8 mouse cellular contexts compared by ENCODE assay signal in genomic region chr17:35697759-35698500, GRCm38 (mm10). TPM values are rescaled to one million over a fixed set of nuclear protein-coding genes. Genes with fewer than 3 reads are reported as not detected.
DNase-seq lines count a peak whose midpoint lies in the region; ATAC-seq lines count a peak whose summit lies in the region.

No protein-coding gene starts in this region.

- 0 out of 2 replicates have a peak, but pooled peaks have one; percentile 28 for ATAC-seq in heart, embryonic 11.5 days (replicated peaks; ENCODE audit: insufficient number of reproducible peaks, low FRiP score, low TSS enrichment)
- ATAC-seq in midbrain, embryonic 12.5 days (ENCODE audit: low FRiP score, low read depth): peak; percentile 72
- ATAC-seq in granulocyte monocyte progenitor cell, adult 5-6 weeks (replicated peaks; ENCODE audit: poor library complexity, severe bottlenecking): no peak

- 3% methylated on average over 16 of the region's 16 CpGs for WGBS in heart, embryonic 11.5 days (ENCODE audit: insufficient replicate concordance)
- WGBS in midbrain, embryonic 12.5 days: 1% methylated on average over 16 of the region's 16 CpGs

- no peaks in the 10 kb centered on the region; the same call in 1 of the 2 replicates for H3K9me3 ChIP-seq in heart, embryonic 11.5 days (replicated peaks; ENCODE audit: control insufficient read depth, low read length)
- H3K9me3 ChIP-seq in midbrain, embryonic 12.5 days: no peaks in the 10 kb centered on the region

- peak overlapping the region; percentile 55 for H3K4me2 ChIP-seq in heart, embryonic 11.5 days
- H3K4me2 ChIP-seq in midbrain, embryonic 12.5 days (replicated peaks): peak overlapping the region; percentile 84

- H3K27me3 ChIP-seq in heart, embryonic 11.5 days (ENCODE audit: control insufficient read depth, insufficient read depth, low read length): peaks cover 17% of the 10 kb centered on the region; the same call in 1 of the 2 replicates
- no peaks in the 10 kb centered on the region for H3K27me3 ChIP-seq in midbrain, embryonic 12.5 days

- peaks cover 35% of the 10 kb centered on the region for H3K4me1 ChIP-seq in heart, embryonic 11.5 days (ENCODE audit: control insufficient read depth, insufficient read depth, low read length)
- H3K4me1 ChIP-seq in midbrain, embryonic 12.5 days: peaks cover 47% of the 10 kb centered on the region

- H3K9ac ChIP-seq in heart, embryonic 11.5 days (ENCODE audit: low read depth, low read length): peak overlapping the region; percentile 56
- H3K9ac ChIP-seq in midbrain, embryonic 12.5 days (replicated peaks): peak overlapping the region; percentile 68

- H3K4me3 ChIP-seq in heart, embryonic 11.5 days (ENCODE audit: low read depth, low read length): peak overlapping the region; percentile 29
- peak overlapping the region; percentile 44 for H3K4me3 ChIP-seq in midbrain, embryonic 12.5 days

- DNase-seq in thymus, postnatal 4 days: peak; percentile 38
- no peak for DNase-seq in thymus, adult 18-20 months
- peak; percentile 84 to 85 for DNase-seq in cerebellum, postnatal 10 days
- peak; percentile 51 to 59 for DNase-seq in kidney, postnatal 36 days
- DNase-seq in testis, postnatal 10 days (ENCODE audit: low spot score): peak; percentile 77

- peak overlapping the region; percentile 74 for H3K27ac ChIP-seq in heart, embryonic 11.5 days (ENCODE audit: low read depth, low read length)
- H3K27ac ChIP-seq in midbrain, embryonic 12.5 days (replicated peaks): peak overlapping the region; percentile 100

- H3K36me3 ChIP-seq in heart, embryonic 11.5 days (ENCODE audit: control insufficient read depth, insufficient read depth, low read length): peaks cover 15% of the 10 kb centered on the region
- peaks cover 33% of the 10 kb centered on the region for H3K36me3 ChIP-seq in midbrain, embryonic 12.5 days

RNA-seq across cellular contexts. Expression of gene Ddr1, which starts 6.5 kb away (rescaled TPM):
- 60.6 and 89.2 TPM in 2 replicates for polyA plus RNA-seq in heart, embryonic 11.5 days (2014; fragmentation: Nextera tagmentation; extraction: Ambion mirVana)
- 201 and 218 TPM in 2 replicates for polyA plus RNA-seq in midbrain, embryonic 12.5 days (2016; fragmentation: Nextera tagmentation; extraction: Ambion mirVana)
- total RNA-seq in granulocyte monocyte progenitor cell, adult 5-6 weeks (2014; fragmentation: Nextera tagmentation): not detected in 2 replicates
- total RNA-seq in granulocyte monocyte progenitor cell, adult 5-6 weeks (2017): not detected in 2 replicates

RNA-seq across cellular contexts. Expression of gene Gtf2h4, which starts 24.4 kb away (rescaled TPM):
- polyA plus RNA-seq in heart, embryonic 11.5 days (2014; fragmentation: Nextera tagmentation; extraction: Ambion mirVana): 30.1 and 31.1 TPM in 2 replicates
- polyA plus RNA-seq in midbrain, embryonic 12.5 days (2016; fragmentation: Nextera tagmentation; extraction: Ambion mirVana): 34.0 and 34.9 TPM in 2 replicates
- 20.3 and 41.9 TPM in 2 replicates for total RNA-seq in granulocyte monocyte progenitor cell, adult 5-6 weeks (2014; fragmentation: Nextera tagmentation)
- 32.6 and 40.4 TPM in 2 replicates for total RNA-seq in granulocyte monocyte progenitor cell, adult 5-6 weeks (2017)

RNA-seq across cellular contexts. Expression of gene Vars2, which starts 30.5 kb away (rescaled TPM):
- polyA plus RNA-seq in heart, embryonic 11.5 days (2014; fragmentation: Nextera tagmentation; extraction: Ambion mirVana): 9.1 and 12.7 TPM in 2 replicates
- polyA plus RNA-seq in midbrain, embryonic 12.5 days (2016; fragmentation: Nextera tagmentation; extraction: Ambion mirVana): 18.7 and 19.0 TPM in 2 replicates
- 7.3 and 30.1 TPM in 2 replicates for total RNA-seq in granulocyte monocyte progenitor cell, adult 5-6 weeks (2014; fragmentation: Nextera tagmentation)
- total RNA-seq in granulocyte monocyte progenitor cell, adult 5-6 weeks (2017): 7.8 and 16.2 TPM in 2 replicates

RNA-seq across cellular contexts. Expression of gene Mucl3, which starts 54.4 kb away (rescaled TPM):
- polyA plus RNA-seq in heart, embryonic 11.5 days (2014; fragmentation: Nextera tagmentation; extraction: Ambion mirVana): 0.29 and 0.62 TPM in 2 replicates
- polyA plus RNA-seq in midbrain, embryonic 12.5 days (2016; fragmentation: Nextera tagmentation; extraction: Ambion mirVana): 0.08 TPM in 1 of 2 replicates, not detected in the other
- not detected in 2 replicates for total RNA-seq in granulocyte monocyte progenitor cell, adult 5-6 weeks (2014; fragmentation: Nextera tagmentation)
- total RNA-seq in granulocyte monocyte progenitor cell, adult 5-6 weeks (2017): not detected in 2 replicates

Comparison
In these comparisons a context has a peak if more than half of its experiments do, and no peak if none do; other contexts are left out.
1. DNase-seq: peak in thymus, postnatal 4 days (single experiment), cerebellum, postnatal 10 days (2 of 2), kidney, postnatal 36 days (2 of 2) and testis, postnatal 10 days (single experiment); none in thymus, adult 18-20 months (0 of 2).